Mouse (Mus musculus): Measurements from ENCODE around the gene Iqcf5. TPM values are rescaled to one million over a fixed set of nuclear protein-coding genes. Genes with fewer than 3 reads are reported as not detected.

The Iqcf5 gene
- polyA plus RNA-seq (2012): not detected in 2 replicates

DNA sequence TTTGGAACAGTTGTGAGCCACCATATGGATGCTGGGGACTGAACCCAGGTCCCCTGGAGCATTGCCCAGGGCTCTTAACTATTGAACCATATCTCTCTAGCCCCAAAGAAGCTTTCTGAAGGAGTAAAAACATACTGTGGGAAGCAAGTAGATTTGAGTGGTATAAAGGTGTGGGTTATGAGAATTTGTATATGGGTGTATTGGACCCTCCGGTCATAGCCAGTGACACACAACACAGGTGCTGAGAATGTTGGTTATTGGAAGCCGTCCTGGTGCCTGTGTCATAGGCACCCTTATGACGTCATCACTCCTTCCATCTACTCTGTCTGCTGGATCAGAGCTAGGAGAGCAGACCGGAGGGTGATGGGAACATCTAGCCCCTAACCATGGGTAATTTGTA lies at the start of gene Iqcf5:
Iqcf5 (plus strand) TSS at position 301 of the 400 bp plus-strand sequence.
- no peak for TF ChIP-seq GATA1 (IDR thresholded peaks at IDR 0.05; ENCODE audit: low read length)

DNA sequence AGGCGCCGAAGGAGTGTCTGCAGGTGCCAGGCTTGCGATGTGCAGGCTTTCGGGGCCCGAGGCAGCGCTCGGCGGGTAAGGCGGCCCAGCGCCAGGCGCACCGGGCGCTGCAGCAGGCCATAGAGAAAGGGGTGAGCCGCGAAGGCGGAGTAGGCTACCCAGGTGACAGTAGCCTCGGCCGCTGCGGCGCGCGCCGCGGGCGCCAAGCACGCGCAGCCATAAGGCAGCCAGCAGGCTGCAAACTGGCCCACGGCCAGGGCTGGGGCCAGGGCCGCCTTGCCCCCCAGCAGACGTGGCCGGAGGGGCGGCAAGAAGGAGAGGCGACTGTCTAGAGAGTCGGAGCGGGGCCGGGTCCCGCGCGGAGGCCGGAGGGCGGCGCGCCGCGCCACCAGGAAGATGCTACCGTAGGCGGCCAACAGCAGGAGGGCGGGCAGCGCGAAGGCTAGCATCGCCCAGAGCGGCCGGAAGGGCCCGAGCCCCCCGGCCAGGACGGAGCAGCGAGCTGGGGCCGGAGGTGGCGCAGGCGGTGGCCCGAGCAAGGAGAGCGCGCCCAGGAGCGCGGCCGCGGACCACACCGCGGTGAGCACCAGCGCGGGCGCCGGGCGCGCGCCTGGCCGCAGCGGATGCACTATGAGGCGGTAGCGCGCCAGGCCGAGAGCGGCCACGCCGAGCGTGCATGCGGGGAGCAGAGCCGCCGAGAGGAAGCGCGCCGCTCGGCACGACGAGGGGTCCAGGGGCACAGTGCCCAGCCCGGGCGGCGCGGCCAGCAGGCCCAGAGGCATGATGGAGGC lies 49.4 kb upstream of the Iqcf5 start:
- TF ChIP-seq GATA1 (IDR thresholded peaks at IDR 0.05; ENCODE audit: low read length): no peak

DNA sequence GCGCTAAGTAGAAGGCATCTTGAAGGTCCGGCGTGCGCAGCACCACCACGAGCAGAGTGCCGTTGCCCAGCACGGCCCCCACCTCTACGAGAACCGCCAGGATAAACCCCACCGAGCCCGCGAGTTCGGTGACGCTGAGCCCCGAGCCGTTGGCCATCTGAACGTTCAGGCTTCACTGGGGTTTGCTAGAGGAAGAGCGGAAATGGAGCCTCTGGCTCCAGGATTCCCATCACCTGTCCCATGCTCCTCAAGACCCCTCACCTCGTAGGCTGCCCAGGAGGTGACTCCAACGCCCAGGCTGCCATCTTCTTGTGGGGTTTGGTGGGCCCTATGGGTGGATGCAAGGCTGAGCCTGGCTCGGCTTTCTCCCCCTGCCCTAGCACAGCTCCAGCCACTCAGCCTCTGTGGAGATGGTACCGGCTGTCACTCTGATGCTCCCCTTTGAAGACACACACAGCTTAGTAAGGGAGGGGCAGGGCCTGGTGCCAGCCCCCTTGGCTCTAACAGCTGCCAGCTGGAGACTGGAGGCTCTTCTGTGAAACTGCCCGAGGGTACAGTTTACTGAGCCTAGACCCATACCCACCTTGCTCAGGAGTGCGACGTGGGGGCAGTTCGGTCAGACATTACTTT lies 48.7 kb upstream of the Iqcf5 start, which contains the start of gene Gpr62:
Gpr62 (minus strand) TSS at position 368 of the 630 bp plus-strand sequence.
- no peak for TF ChIP-seq GATA1 (IDR thresholded peaks at IDR 0.05; ENCODE audit: low read length)

DNA sequence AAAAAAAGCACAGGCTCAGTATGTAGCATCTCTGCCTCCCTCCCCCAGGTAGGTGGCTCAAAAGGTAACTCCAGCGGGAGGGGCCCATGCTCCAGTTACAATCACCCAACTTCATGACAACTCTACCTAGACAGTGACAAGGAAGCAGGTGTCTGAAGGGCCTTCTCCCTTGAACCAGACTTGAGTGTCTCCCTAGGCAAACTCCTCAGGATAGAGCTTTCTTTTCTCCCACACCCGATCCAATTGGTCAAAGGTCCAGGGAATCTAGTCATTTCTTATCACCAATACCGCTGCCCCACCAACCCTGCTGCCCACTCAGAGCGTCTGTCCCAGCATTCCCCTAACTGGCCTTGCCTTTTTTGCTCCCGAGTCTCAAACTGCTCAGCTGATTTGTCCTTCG lies 47.7 kb upstream of the Iqcf5 start:
- no peak for TF ChIP-seq GATA1 (IDR thresholded peaks at IDR 0.05; ENCODE audit: low read length)

DNA sequence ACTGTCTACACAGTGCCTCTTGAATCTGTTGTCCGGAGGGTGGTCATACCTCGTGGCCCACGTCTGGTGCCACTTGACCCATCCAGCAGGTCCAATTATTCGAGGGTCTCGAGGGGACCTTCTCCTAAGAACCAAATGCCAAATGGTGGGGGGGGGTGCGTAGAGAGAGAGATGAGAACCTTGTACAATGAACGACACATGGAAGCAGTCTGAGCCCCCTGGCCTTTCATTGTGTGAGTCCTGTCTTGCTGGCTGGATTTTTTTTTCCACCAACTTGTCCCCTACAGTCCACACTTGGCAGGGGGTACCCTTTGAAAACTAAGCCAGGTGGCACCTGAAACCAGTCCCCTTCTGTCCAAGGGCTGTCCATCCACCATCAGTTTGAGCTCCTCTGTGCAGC lies 46.6 kb upstream of the Iqcf5 start:
- no peak for TF ChIP-seq GATA1 (IDR thresholded peaks at IDR 0.05; ENCODE audit: low read length)

DNA sequence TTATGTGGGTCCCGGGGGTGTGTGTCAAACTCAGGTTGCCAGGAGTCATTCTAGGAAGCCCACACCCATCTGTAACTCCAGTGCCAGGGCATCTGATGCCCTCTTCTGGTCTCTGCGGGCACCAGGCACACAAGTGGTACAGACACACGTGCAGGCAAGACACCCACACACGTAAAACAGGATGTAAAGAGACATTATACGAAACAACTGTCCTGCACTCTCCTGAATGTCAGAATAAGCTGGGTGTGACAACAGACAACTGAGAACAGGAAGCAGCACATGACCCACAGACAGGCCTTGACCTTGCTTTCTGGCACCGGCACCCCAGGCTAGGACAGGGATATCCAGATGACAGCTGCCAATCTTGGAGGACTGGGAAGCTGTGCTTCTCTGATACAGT lies 45.1 kb upstream of the Iqcf5 start:
- no peak for TF ChIP-seq GATA1 (IDR thresholded peaks at IDR 0.05; ENCODE audit: low read length)

DNA sequence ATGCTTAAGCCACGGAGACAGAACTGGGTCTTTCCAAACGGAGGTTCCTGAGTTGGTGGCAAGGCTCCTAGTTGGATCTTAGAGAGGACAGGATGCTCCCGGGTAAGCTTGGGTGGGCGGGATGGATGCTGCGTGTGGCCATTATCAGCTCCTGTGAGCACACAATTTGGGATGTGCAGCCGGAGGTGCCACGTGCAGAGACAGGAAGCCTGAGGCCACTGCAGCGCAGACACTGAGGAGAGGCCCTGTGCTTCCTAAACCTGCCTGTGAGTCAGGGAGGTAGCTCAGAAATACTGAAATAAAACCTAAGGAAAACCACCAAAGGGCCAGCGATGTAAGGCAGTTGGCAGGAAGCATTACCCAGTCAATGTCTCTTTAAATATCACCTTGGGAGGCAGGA lies 44.6 kb upstream of the Iqcf5 start:
- no peak for TF ChIP-seq GATA1 (IDR thresholded peaks at IDR 0.05; ENCODE audit: low read length)

DNA sequence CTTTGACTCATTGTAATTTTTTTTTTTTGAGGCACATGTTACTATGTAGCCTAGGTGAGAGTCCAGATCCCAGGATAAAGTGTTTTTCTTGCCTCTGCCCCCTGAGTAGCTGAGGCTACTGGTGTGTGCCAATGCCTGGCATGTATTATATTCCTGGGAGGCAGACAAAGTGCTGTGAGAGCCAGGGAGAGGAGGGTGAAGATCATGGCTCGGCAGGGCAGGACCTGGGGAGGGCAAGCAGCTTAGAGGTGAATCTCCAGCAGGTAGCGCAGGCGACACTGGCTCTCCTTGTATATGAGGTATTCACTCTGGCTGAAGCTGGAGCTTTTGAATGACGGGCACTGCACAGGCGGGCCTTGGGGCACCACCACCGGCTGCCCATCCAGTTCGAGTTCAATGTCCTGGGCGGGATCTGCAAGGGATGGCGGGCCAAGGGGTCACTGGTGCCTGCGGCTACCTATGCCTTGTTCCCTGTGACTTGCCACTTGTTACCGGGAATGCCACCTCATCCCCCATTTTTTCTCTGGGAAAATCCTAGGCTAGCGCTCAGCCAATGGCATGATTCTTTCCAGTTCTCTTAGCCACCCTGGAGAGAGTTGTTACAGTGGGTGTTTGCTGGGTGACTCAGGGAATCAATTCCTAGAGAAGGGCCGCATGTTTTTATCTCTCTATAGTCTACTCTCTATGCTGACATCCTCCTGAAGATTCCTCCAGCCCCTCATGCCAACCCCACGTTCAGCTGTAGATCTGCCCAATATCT lies 43.2 kb upstream of the Iqcf5 start:
- no peak for TF ChIP-seq GATA1 (IDR thresholded peaks at IDR 0.05; ENCODE audit: low read length)

DNA sequence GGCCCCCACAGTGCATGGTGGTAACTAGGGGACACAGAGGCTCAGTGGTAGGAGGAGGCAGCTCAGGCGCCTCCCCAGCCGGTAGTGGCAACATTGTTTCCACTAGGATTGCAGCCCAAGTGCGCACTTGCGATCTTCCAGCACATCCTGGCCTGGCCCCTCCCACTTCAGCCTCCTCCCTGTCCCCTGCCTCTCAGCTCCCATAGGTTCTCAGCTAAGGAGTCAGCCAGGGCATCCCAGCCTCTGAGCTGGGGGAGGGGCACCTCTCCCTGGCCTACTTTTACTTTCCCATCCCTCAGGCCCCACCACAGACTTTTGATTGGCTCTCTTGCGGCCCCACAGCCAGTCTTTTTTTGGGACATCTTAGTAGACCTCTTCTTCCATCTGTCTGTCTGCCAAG lies 42.5 kb upstream of the Iqcf5 start:
- TF ChIP-seq GATA1 (IDR thresholded peaks at IDR 0.05; ENCODE audit: low read length): no peak

DNA sequence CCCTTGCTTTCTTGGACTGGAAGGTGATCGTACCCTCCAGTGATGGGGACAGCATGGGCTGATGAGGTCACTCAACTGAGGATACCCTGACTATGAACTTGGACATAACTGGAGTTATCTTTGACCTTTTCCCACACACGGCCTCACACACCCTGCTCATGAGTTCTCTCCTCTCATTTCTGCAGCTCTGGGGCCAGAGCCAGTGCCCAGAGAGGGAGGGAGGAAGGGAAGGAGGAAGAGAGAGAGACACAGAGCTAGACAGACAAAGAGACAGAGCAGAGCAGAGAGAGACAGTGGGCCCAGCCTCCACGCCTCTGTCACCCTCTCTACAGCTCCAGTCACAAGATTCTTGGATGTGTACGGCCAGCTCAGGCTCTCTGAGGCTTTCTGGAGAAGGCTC lies 42.1 kb upstream of the Iqcf5 start:
- no peak for TF ChIP-seq GATA1 (IDR thresholded peaks at IDR 0.05; ENCODE audit: low read length)

DNA sequence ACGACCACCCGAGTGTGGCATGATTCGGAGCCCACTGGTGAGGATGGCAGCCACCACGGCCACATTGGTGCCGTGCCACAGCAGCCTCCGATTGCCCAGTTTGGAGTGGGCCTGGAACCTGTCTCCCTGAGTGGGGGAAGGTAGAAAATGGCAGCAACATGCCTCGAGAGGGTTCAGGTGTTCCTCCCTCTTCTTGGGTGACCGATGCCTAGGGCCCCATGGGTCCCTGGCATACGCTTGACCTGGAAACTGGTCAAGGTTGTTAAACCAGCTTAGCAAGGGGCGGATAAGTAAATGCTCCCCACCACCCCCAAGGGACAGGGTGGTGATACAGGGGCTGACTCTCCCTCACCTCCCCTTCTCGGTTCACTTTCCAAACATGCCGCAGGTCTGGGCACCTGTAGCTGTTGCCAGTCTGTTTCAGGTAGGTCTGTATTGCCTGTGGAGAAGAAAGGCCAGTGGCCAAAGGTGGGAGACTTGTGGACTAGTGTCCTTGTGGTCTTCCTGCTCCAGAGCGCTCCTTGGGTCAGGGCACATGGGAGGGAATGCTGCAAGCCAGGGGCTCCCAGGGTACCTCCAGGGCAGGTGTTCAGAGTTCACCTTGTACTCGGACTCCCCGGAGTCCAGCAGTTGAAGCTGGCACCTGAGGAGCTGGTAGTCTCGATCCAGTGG lies 41.2 kb upstream of the Iqcf5 start:
- no peak for TF ChIP-seq GATA1 (IDR thresholded peaks at IDR 0.05; ENCODE audit: low read length)

DNA sequence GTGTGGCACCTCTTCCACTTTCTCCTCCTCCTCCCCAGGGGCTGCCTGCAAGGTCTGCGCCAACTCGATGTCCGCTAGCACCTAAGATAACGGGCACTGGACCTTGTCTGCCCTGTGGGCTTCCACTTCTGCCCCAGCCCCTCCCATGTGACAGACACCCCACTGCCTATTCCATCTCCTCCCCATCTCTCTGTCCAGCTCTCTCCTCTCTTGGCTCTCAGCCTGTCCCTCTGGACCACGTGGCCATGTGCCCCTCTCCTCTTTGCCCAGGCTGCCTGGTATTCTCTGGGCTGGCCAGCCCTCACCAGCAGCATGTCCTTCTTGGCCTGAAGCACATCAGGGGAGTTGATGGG lies 40.6 kb upstream of the Iqcf5 start:
- TF ChIP-seq GATA1 (IDR thresholded peaks at IDR 0.05; ENCODE audit: low read length): no peak

DNA sequence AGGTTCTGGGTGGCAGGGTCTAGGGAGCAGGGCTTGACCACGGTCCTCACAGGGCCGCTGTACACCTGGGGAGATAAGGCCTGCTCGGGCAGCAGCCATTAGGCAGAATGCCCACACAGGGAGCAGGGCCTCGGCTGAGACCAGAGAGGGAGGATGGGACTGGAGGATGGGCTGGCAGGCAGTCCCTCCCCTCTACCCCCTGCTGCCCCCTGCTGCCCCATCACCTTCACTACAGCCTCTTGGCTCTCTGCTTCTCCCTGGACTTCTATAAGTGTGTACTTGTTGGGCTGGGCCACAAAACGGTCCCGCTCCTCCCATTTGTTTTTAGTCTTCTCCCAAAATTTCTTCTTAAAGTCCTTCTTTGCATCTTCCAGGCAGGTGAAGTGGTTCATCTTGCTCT lies 39.9 kb upstream of the Iqcf5 start:
- no peak for TF ChIP-seq GATA1 (IDR thresholded peaks at IDR 0.05; ENCODE audit: low read length)

DNA sequence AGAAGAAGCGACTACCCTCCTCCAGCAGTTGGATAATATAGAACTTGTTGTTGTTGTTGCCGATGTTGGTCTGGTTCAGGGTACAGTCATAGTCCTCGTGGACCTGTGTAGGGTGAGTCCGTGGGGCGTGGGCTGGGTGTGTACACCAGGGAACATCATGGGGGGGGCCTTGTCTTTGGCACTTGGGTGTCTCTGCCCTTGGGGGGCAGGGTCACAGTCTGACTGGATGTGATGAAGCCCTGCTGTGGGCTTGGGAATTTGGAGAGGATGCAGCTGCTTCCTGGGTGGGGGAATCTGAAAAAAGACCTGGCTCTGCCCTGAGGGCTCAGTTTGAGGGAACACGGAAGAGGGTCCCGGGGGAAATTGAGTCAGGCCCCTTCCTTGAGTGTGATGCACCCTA lies 39.3 kb upstream of the Iqcf5 start:
- TF ChIP-seq GATA1 (IDR thresholded peaks at IDR 0.05; ENCODE audit: low read length): no peak

DNA sequence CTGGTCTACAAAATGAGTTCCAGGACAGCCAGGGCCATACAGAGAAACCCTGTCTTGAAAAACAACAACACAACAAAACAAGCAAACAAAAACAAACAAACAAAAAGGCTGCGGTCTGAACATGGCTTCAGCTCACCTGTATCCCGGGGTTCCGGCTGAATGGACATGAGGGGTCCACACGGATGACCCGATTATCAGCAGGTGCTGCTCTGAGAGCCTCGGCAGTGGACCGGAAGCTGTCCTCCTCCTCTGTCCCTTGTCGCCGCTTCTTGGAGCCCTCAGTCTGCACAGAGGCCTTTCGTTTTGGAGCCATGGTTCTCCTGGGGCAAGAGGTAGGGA lies 38.7 kb upstream of the Iqcf5 start, which contains the start of gene Rrp9:
Rrp9 (plus strand) TSS at position 301 of the 339 bp plus-strand sequence.
- no peak for TF ChIP-seq GATA1 (IDR thresholded peaks at IDR 0.05; ENCODE audit: low read length)
